Mouse (Mus musculus): ENCODE measurements around the gene Creg1. TPM values are rescaled to one million over a fixed set of nuclear protein-coding genes. Genes with fewer than 3 reads are reported as not detected.

Creg1 gene
- polyA plus RNA-seq, 1 experiment from 2014 or later: 89.9 TPM

- Histone ChIP-seq H3K4me2 (ENCODE audit: low read length) (no peak overlapping the region), H3K9me3 (replicated peaks; ENCODE audit: low read length) (no peaks in the 10 kb centered on the region), H3K4me3 (replicated peaks; ENCODE audit: low read depth, low read length) (no peak overlapping the region), H3K4me1 (replicated peaks; ENCODE audit: insufficient read depth, low read length) (no peaks in the 10 kb centered on the region), H3K27ac (no peak overlapping the region), H3K27me3 (ENCODE audit: insufficient read depth, low read length) (no peaks in the 10 kb centered on the region), H3K36me3 (ENCODE audit: insufficient read depth, low read length) (no peaks in the 10 kb centered on the region), H3K9ac (ENCODE audit: low read depth, low read length) (no peak overlapping the region)
- WGBS: 85% methylated on average over 9 of the region's 9 CpGs
- no peak for TF ChIP-seq CTCF (IDR thresholded peaks at IDR 0.05; ENCODE audit: low read depth)
- no peak for ATAC-seq (replicated peaks; ENCODE audit: low FRiP score, low read depth)
- DNase-seq (ENCODE audit: low spot score): no peak
Observed at GRCm38 (mm10) chr1:165781426-165781825, 17.9 kb downstream of the Creg1 start.

- Histone ChIP-seq H3K9me3 (replicated peaks; ENCODE audit: low read length) (no peaks in the 10 kb centered on the region), H3K4me2 (ENCODE audit: low read length) (no peak overlapping the region), H3K27me3 (ENCODE audit: insufficient read depth, low read length) (no peaks in the 10 kb centered on the region), H3K36me3 (ENCODE audit: insufficient read depth, low read length) (no peaks in the 10 kb centered on the region), H3K9ac (ENCODE audit: low read depth, low read length) (no peak overlapping the region), H3K4me3 (replicated peaks; ENCODE audit: low read depth, low read length) (no peak overlapping the region), H3K27ac (no peak overlapping the region), H3K4me1 (replicated peaks; ENCODE audit: insufficient read depth, low read length) (no peaks in the 10 kb centered on the region)
- DNase-seq (ENCODE audit: low spot score) (no peak), ATAC-seq (replicated peaks; ENCODE audit: low FRiP score, low read depth) (no peak)
- TF ChIP-seq CTCF (IDR thresholded peaks at IDR 0.05; ENCODE audit: low read depth): no peak
- WGBS: 82% methylated on average over 12 of the region's 12 CpGs
Observed at GRCm38 (mm10) chr1:165781911-165782310, 18.4 kb downstream of the Creg1 start.

- no peaks in the 10 kb centered on the region for H3K9me3 ChIP-seq (replicated peaks; ENCODE audit: low read length)
- DNase-seq (ENCODE audit: low spot score) (no peak), ATAC-seq (replicated peaks; ENCODE audit: low FRiP score, low read depth) (no peak)
- no peaks in the 10 kb centered on the region for H3K4me1 ChIP-seq (replicated peaks; ENCODE audit: insufficient read depth, low read length)
- H3K4me2 ChIP-seq (ENCODE audit: low read length): no peak overlapping the region
- H3K36me3 ChIP-seq (ENCODE audit: insufficient read depth, low read length): no peaks in the 10 kb centered on the region
- no peak overlapping the region for H3K9ac ChIP-seq (ENCODE audit: low read depth, low read length)
- WGBS: 54% methylated on average over 11 of the region's 11 CpGs
- TF ChIP-seq CTCF (IDR thresholded peaks at IDR 0.05; ENCODE audit: low read depth): no peak
- H3K27ac ChIP-seq: no peak overlapping the region
- H3K27me3 ChIP-seq (ENCODE audit: insufficient read depth, low read length): no peaks in the 10 kb centered on the region
- no peak overlapping the region for H3K4me3 ChIP-seq (replicated peaks; ENCODE audit: low read depth, low read length)
Observed at GRCm38 (mm10) chr1:165786296-165786695, 22.8 kb downstream of the Creg1 start.

GRCm38 (mm10) chr1:165788511-165788910 lies 25.0 kb downstream of the Creg1 start, which contains the start of gene Cd247:
Gene Cd247 (plus strand): TSS chr1:165788681.
- DNase-seq (ENCODE audit: low spot score) (no peak), ATAC-seq (replicated peaks; ENCODE audit: low FRiP score, low read depth) (no peak)
- TF ChIP-seq CTCF (IDR thresholded peaks at IDR 0.05; ENCODE audit: low read depth): no peak
- no peaks in the 10 kb centered on the region for H3K4me1 ChIP-seq (replicated peaks; ENCODE audit: insufficient read depth, low read length)
- no peak within 1 kb of the TSS for H3K4me3 ChIP-seq (replicated peaks; ENCODE audit: low read depth, low read length)
- H3K4me2 ChIP-seq (ENCODE audit: low read length): no peak within 1 kb of the TSS
- no peaks in the 10 kb centered on the region for H3K9me3 ChIP-seq (replicated peaks; ENCODE audit: low read length)
- no peak within 1 kb of the TSS for H3K9ac ChIP-seq (ENCODE audit: low read depth, low read length)
- no peaks in the 10 kb centered on the region for H3K36me3 ChIP-seq (ENCODE audit: insufficient read depth, low read length)
- H3K27ac ChIP-seq: no peak within 1 kb of the TSS
- H3K27me3 ChIP-seq (ENCODE audit: insufficient read depth, low read length): no peaks in the 10 kb centered on the region
- 83% methylated on average over 8 of the region's 8 CpGs for WGBS

- no peak for DNase-seq (ENCODE audit: low spot score)
- 86% methylated on average over 17 of the region's 17 CpGs for WGBS
- no peak overlapping the region for H3K4me2 ChIP-seq (ENCODE audit: low read length)
- H3K4me1 ChIP-seq (replicated peaks; ENCODE audit: insufficient read depth, low read length): no peaks in the 10 kb centered on the region
- H3K27me3 ChIP-seq (ENCODE audit: insufficient read depth, low read length): no peaks in the 10 kb centered on the region
- ATAC-seq (replicated peaks; ENCODE audit: low FRiP score, low read depth): no peak
- no peak for TF ChIP-seq CTCF (IDR thresholded peaks at IDR 0.05; ENCODE audit: low read depth)
- H3K4me3 ChIP-seq (replicated peaks; ENCODE audit: low read depth, low read length): no peak overlapping the region
- H3K9me3 ChIP-seq (replicated peaks; ENCODE audit: low read length): no peaks in the 10 kb centered on the region
- H3K9ac ChIP-seq (ENCODE audit: low read depth, low read length): no peak overlapping the region
- no peak overlapping the region for H3K27ac ChIP-seq
- no peaks in the 10 kb centered on the region for H3K36me3 ChIP-seq (ENCODE audit: insufficient read depth, low read length)
Observed at GRCm38 (mm10) chr1:165789066-165789660, 25.6 kb downstream of the Creg1 start.

GRCm38 (mm10) chr1:165789963-165790362 lies 26.4 kb downstream of the Creg1 start:
- no peak overlapping the region for H3K4me2 ChIP-seq (ENCODE audit: low read length)
- no peaks in the 10 kb centered on the region for H3K36me3 ChIP-seq (ENCODE audit: insufficient read depth, low read length)
- no peak for TF ChIP-seq CTCF (IDR thresholded peaks at IDR 0.05; ENCODE audit: low read depth)
- DNase-seq (ENCODE audit: low spot score): no peak
- 85% methylated on average over 6 of the region's 6 CpGs for WGBS
- H3K9ac ChIP-seq (ENCODE audit: low read depth, low read length): no peak overlapping the region
- H3K4me1 ChIP-seq (replicated peaks; ENCODE audit: insufficient read depth, low read length): no peaks in the 10 kb centered on the region
- H3K27ac ChIP-seq: no peak overlapping the region
- H3K27me3 ChIP-seq (ENCODE audit: insufficient read depth, low read length): no peaks in the 10 kb centered on the region
- no peak overlapping the region for H3K4me3 ChIP-seq (replicated peaks; ENCODE audit: low read depth, low read length)
- no peak for ATAC-seq (replicated peaks; ENCODE audit: low FRiP score, low read depth)
- no peaks in the 10 kb centered on the region for H3K9me3 ChIP-seq (replicated peaks; ENCODE audit: low read length)
